15 mouse cellular contexts compared by ENCODE assay signal in the genomic region with DNA sequence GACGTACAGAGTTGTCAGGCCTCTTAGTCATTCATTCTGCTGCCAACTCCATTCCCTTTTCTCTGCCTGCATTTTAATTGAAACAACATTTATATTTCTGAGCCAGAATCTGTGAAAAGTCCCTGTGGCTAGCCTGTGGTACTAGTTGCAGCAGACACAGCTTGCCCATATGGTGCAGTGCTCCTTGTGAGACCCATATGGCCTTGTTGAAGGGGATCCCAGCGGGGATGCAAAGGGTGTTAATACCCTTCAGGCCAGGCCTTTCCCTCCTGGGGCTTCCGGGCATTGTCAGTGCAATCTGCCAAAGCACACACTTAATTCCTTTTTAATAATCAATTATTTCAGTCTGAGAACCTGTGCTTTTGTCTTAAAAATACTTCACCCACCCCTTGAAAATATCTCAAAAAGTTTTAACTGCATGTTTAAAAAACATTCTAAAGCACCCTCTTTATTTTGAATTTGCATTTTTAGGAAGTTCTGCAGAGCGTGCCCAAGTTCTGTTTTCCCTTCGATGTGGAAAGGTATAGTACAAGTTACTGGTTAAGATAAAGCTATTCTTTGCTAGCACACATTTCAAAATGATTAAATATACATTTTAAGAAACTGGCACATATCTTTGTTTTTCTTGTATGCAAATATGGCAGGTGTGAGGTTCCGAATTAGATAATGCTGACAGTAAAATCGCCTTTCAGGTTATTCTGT.
A peak's percentile ranks its signal among the peaks of the same experiment; 100 is the strongest.
DNase-seq lines count a peak whose midpoint lies in the region; ATAC-seq and TF ChIP-seq lines count a peak whose summit lies in the region.
"Had no signal": no experiment of that assay in that cellular context is flagged by ENCODE, and none has a peak within 500 bp of the region (broad histone marks: within the 10 kb centered on the region; RNA-seq: fewer than 3 reads in every experiment).

No protein-coding gene starts in this region.

- no peak overlapping the region for H3K4me3 ChIP-seq in forebrain, embryonic 13.5 days
- no peak overlapping the region for H3K4me3 ChIP-seq in layer of hippocampus, adult 2 months
- H3K4me3 ChIP-seq: hindbrain, embryonic 10.5 days; limb, embryonic 12.5 days; neural tube, embryonic 13.5 days had no signal

- H3K36me3 ChIP-seq in forebrain, embryonic 13.5 days (ENCODE audit: poor library complexity, severe bottlenecking) = no peaks in the 10 kb centered on the region
- H3K36me3 ChIP-seq: hindbrain, embryonic 10.5 days; limb, embryonic 12.5 days; neural tube, embryonic 13.5 days had no signal

- H3K27me3 ChIP-seq in forebrain, embryonic 13.5 days = no peaks in the 10 kb centered on the region
- H3K27me3 ChIP-seq: limb, embryonic 12.5 days; neural tube, embryonic 13.5 days had no signal

- peaks cover 8% of the 10 kb centered on the region for H3K4me1 ChIP-seq in forebrain, embryonic 13.5 days

- H3K9ac ChIP-seq in forebrain, embryonic 13.5 days = no peak overlapping the region
- H3K9ac ChIP-seq: limb, embryonic 12.5 days; liver, postnatal 0 days; neural tube, embryonic 13.5 days had no signal

- peak; percentile 46 for DNase-seq in embryo, embryonic 11 days
- DNase-seq in embryo, embryonic 9.5 days (ENCODE audit: extremely low spot score) = no peak
- peak; percentile 47 to 53 for DNase-seq in spleen, postnatal 36 days (ENCODE audit: low spot score in 2 of 2)
- DNase-seq in spleen, postnatal 4 days (ENCODE audit: low spot score in 2 of 2) = no peak
- DNase-seq in urinary bladder, adult 2 months (ENCODE audit: low spot score) = no peak
- DNase-seq in layer of hippocampus, adult 2 months (ENCODE audit: low spot score in 2 of 2) = no peak
- DNase-seq: kidney, adult 9 months; liver, postnatal 0 days; right cerebral cortex, postnatal 14 days had no signal

- H3K27ac ChIP-seq in forebrain, embryonic 13.5 days = peak overlapping the region; percentile 25; the same call in 1 of the 2 replicates
- H3K27ac ChIP-seq in layer of hippocampus, adult 2 months = no peak overlapping the region
- H3K27ac ChIP-seq: hindbrain, embryonic 10.5 days; limb, embryonic 12.5 days; neural tube, embryonic 13.5 days had no signal

- no peaks in the 10 kb centered on the region for H3K9me3 ChIP-seq in forebrain, embryonic 13.5 days (replicated peaks)
- H3K9me3 ChIP-seq: hindbrain, embryonic 10.5 days; limb, embryonic 12.5 days; neural tube, embryonic 13.5 days had no signal

- TF ChIP-seq CTCF in layer of hippocampus, adult 2 months (conservative IDR thresholded peaks at IDR 0.05) = no peak

- 31% methylated on average over 7 of the region's 7 CpGs for WGBS in forebrain, embryonic 13.5 days

- H3K4me2 ChIP-seq in forebrain, embryonic 13.5 days = no peak overlapping the region
- H3K4me2 ChIP-seq: heart, embryonic 11.5 days; limb, embryonic 12.5 days; neural tube, embryonic 13.5 days had no signal

- ATAC-seq in forebrain, embryonic 13.5 days = peak; percentile 81
- no peak for ATAC-seq in megakaryocyte-erythroid progenitor cell, adult 5-6 weeks (replicated peaks; ENCODE audit: low FRiP score, low TSS enrichment, poor library complexity, severe bottlenecking)
- ATAC-seq: liver, postnatal 0 days had no signal

Comparison
In these comparisons a context has a peak if more than half of its experiments do, and no peak if none do; other contexts are left out.
1. DNase-seq: peak in embryo, embryonic 11 days (single experiment) and spleen, postnatal 36 days (2 of 2); none in embryo, embryonic 9.5 days (single experiment), spleen, postnatal 4 days (0 of 2), urinary bladder, adult 2 months (single experiment) and layer of hippocampus, adult 2 months (0 of 2).